Mouse (Mus musculus) cerebellum, adult 11 months (tissue): ENCODE measurements around the gene Gpsm1.
"Not testable (repeated sequence)": the region's sequence is repeated elsewhere in the genome, so short reads cannot be mapped to it uniquely, and the experiment has no call there.

ENCODE experiments used
- DNase-seq: peaks from one replicate; pipeline ENCODE4 v3.0.0; 2022

Gpsm1 gene

DNA sequence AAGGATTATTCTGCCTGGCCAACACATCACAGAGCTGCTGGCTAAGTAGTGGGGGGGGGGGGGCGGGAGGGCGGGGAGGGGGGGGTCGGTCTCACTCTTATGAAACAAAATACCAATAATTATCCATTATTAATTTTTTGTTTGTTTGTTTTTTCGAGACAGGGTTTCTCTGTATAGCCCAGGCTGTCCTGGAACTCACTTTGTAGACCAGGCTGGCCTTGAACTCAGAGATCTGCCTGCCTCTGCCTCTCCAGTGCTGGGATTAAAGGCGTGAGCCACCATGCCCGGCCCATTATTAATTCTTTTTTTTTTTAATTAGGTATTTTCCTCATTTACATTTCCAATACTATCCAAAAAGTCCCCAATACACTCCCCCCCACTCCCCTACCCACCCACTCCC lies 65.6 kb downstream of the Gpsm1 start:
- DNase-seq = not testable (repeated sequence)

DNA sequence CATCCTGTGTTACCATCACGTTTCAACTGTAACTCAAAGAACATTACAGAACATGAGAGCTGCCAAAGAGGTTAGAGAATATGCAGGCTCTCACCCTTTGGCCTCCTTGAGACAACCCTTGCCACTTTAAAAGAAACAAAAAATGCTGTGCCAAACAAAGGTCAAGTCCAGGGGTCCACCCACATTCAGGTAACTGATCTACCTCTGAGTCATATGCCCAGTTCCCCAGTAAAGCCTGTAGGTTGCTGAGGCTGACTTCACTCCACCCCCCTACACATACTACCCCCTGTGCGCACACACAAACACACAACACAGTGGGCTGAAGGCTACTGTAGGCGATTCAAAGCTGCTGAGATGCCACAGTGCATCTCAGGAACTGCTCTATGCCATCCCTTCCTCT lies 72.4 kb downstream of the Gpsm1 start:
- no peak for DNase-seq

DNA sequence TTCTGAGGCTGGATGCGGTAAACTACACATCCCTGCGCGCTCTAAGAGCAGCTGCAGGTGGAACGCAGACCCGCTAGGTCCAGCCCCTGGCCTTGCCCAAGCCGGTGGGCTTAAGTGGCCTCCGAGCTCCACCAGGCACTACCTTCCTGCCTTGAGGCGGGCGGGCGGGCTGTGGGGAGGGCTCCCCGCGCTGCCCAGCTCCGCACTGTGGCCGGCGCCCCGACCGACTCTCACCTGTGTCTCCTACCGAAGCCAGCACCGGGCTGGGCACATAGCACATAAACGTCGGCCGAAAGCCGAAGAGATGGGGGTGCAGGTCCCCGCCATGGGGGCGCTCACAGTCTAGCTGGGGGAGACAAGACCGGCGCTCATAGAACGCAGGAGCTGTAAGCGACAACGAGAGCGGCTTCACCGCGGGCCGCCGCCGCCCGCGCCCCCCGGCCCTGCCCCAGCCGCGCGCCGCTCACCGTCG lies 73.4 kb downstream of the Gpsm1 start:
- DNase-seq = peak; percentile 35

DNA sequence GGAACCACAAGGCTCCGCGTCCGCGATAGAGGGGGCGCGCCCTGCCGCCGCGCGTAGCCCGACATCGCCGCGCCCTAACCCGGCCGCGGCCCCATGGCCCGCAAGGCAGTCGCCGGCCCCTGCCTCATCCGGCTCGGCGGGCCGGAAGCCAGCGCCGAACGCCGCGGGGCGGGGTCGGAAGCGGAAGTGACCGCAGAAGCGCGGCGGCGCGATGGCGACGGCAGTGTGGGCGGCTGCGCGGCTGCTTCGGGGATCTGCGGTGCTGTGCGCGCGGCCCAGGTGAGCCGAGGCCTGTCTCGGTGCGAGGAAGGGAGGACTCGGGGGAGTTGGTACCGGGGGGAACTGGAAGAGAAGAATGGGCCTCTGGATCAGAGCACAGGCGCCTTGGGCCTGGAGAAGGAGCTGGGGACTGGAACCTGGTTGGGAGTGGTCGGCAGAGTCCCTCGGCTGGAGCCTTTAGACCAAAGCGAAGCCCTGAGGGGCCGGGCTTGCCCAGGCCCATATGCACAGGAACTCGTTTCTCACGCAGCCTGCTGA lies 73.9 kb downstream of the Gpsm1 start, which contains the start of the genes Entr1 and Pmpca:
Gene Entr1, minus strand, starts transcription at position 163 of the 537 bp plus-strand sequence.
Gene Pmpca, plus strand, starts transcription at position 186 of the 537 bp plus-strand sequence.
- peak; percentile 77 for DNase-seq

DNA sequence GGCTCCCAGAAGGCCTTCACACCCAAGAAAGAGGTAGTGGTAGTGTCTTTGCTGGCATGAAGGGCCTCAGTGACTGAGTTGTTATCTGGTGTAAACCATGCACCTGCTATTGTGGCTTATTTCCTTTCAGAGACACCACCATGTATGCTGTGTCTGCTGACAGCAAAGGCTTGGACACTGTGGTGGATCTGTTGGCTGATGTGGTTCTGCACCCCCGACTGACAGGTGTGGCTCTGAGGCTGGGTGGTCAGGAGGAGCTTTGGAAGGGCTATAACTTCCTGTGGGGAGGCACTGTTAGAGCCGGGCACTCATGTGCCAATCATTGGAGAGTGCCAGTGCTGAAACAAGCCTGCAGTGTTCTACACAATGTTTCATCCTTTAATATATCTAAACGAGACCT lies 75.6 kb downstream of the Gpsm1 start:
- DNase-seq = no peak

DNA sequence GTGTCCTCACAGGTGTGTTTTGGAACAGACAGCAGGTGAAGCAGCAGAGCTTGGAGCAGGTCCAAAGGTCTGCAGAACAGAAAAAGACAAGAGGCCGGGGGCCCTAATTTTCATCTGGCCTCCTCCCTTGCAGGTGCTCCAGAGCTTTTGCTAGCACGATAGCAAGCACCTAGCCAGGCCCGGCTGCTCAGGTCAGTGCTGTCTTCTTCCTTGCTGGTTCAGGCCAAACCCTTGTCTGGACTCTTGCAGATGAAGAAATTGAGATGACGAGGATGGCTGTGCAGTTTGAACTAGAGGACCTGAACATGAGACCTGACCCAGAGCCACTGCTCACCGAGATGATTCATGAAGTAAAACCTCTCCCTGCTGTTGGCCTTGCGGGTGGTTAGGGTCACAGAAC lies 76.3 kb downstream of the Gpsm1 start:
- DNase-seq = no peak
